Mouse (Mus musculus) hindbrain, embryonic 16.5 days (tissue): ENCODE data around the gene Otog. TPM values are rescaled to one million over a fixed set of nuclear protein-coding genes. Genes with fewer than 3 reads are reported as not detected.

Source experiments
- ATAC-seq: fragments of 200-750 bp; cut with Nextera tagmentation; 2 replicates; pipeline ENCODE4 v1.8.0; 2017; ENCODE audit warnings: moderate TSS enrichment, moderate library complexity
- H3K27ac ChIP-seq: fragments of 300-500 bp; sonication (generic); 2 replicates; pipeline ENCODE4 v1.5.1; 2014; ENCODE audit warnings: low read depth, mild to moderate bottlenecking, control low read depth, low read length, moderate library complexity
- H3K27me3 ChIP-seq: fragments of 300-500 bp; sonication (generic); replicated peaks from 2 replicates; pipeline ENCODE4 v1.6.1; 2014; ENCODE audit warnings: low read length; ENCODE audit not compliant: control insufficient read depth, insufficient read depth
- H3K36me3 ChIP-seq: fragments of 300-500 bp; sonication (generic); 2 replicates; pipeline ENCODE4 v1.6.1; 2014; ENCODE audit warnings: mild to moderate bottlenecking, low read length, moderate library complexity, mixed read lengths; ENCODE audit not compliant: control insufficient read depth, insufficient read depth
- H3K4me1 ChIP-seq: fragments of 300-500 bp; sonication (generic); 2 replicates; pipeline ENCODE4 v1.6.1; 2014; ENCODE audit warnings: low read depth, low read length; ENCODE audit not compliant: control insufficient read depth, insufficient read depth
- H3K4me2 ChIP-seq: fragments of 300-500 bp; sonication (generic); 2 replicates; pipeline ENCODE4 v1.6.1; 2014; ENCODE audit warnings: mild to moderate bottlenecking, low read length, control low read depth, moderate library complexity
- H3K4me3 ChIP-seq: fragments of 300-500 bp; sonication (generic); 2 replicates; pipeline ENCODE4 v1.5.1; 2014; ENCODE audit warnings: mild to moderate bottlenecking, low read length, control low read depth, moderate library complexity
- H3K9ac ChIP-seq: fragments of 300-500 bp; sonication (generic); 2 replicates; pipeline ENCODE4 v1.6.1; 2014; ENCODE audit warnings: low read depth, mild to moderate bottlenecking, control low read depth, low read length, moderate library complexity
- H3K9me3 ChIP-seq: fragments of 300-500 bp; sonication (generic); 2 replicates; pipeline ENCODE4 v1.6.1; 2014; ENCODE audit warnings: mild to moderate bottlenecking, low read length, moderate library complexity; ENCODE audit not compliant: control insufficient read depth
- WGBS: fragments of 180-500 bp; shearing (Covaris S2); extraction: QIAGEN DNeasy Blood & Tissue Kit; methylation state at CpG from one replicate; pipeline ENCODE4 v1.1.7; 2014; 5-methylcytosine and 5-hydroxymethylcytosine counted together
- polyA plus RNA-seq: library from polyadenylated mRNA; unstranded; fragments of >200 nt; fragmentation: Nextera tagmentation; extraction: Ambion mirVana; gene quantifications from 2 replicates; pipeline ENCODE4 v1.2.1, GENCODE M21; 2015

Gene Otog
- polyA plus RNA-seq, 1 experiment from 2014 or later, result 0.03 TPM

DNA sequence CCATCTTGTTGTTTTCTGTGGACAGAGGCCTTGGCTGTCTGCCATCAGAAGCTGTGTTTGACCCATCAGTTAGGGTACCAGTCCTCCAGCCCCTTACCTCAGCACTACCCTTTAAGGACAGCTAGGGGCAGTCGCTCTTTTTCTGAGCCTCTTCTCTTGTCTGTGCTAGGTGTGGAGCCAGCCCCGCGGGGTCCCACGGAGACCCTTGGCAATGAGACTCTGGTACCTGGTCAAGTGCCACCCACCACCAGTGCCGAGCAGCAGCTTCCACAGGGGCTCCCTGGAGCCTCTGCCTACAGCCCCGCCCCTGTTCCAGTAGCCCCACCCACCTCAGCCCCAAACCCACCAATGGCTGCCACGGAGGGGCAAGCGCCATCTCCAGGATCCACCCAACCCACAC lies 46.3 kb downstream of the Otog start:
- Histone ChIP-seq H3K27ac (no peak overlapping the region), H3K9ac (no peak overlapping the region), H3K36me3 (no peaks in the 10 kb centered on the region), H3K4me1 (peaks cover 2% of the 10 kb centered on the region), H3K9me3 (no peaks in the 10 kb centered on the region), H3K27me3 (no peaks in the 10 kb centered on the region), H3K4me2 (no peak overlapping the region), H3K4me3 (no peak overlapping the region)
- no peak for ATAC-seq
- 24% methylated on average over 8 of the region's 8 CpGs for WGBS

DNA sequence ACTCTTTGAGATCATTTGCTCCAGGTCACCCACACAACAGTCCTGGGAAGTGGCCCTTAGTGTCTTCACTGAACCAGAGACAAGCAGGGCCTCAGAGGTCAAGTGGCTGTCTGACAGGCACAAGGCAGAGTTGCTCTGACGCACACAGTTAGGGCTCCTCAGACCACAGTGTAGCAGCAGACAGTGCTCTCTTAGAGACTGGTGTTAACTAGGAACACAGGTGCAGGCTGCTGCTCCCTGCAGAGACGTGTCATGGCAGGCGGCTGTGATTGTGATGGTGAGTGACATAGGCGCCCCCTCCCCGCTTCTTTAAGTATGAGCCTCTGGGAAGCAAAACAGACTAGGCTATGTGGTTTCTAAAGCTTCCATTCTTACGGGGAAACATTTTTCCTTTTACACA lies 55.5 kb downstream of the Otog start:
- Histone ChIP-seq H3K4me2 (no peak overlapping the region), H3K27ac (no peak overlapping the region), H3K27me3 (no peaks in the 10 kb centered on the region), H3K36me3 (no peaks in the 10 kb centered on the region), H3K4me3 (no peak overlapping the region), H3K9me3 (no peaks in the 10 kb centered on the region), H3K9ac (no peak overlapping the region), H3K4me1 (no peaks in the 10 kb centered on the region)
- no peak for ATAC-seq
- 11% methylated on average over 6 of the region's 6 CpGs for WGBS

- Histone ChIP-seq H3K4me2 (no peak overlapping the region), H3K36me3 (no peaks in the 10 kb centered on the region), H3K9me3 (no peaks in the 10 kb centered on the region), H3K9ac (no peak overlapping the region), H3K4me1 (no peaks in the 10 kb centered on the region), H3K27me3 (0 out of 2 replicates have a peak, but pooled peaks cover 2% of the 10 kb centered on the region), H3K4me3 (no peak overlapping the region), H3K27ac (no peak overlapping the region)
- 87% methylated on average over 12 of the region's 12 CpGs for WGBS
- no peak for ATAC-seq
These were observed 60.3 kb downstream of the Otog start for GRCm38 (mm10) chr7:46301031-46301632.

DNA sequence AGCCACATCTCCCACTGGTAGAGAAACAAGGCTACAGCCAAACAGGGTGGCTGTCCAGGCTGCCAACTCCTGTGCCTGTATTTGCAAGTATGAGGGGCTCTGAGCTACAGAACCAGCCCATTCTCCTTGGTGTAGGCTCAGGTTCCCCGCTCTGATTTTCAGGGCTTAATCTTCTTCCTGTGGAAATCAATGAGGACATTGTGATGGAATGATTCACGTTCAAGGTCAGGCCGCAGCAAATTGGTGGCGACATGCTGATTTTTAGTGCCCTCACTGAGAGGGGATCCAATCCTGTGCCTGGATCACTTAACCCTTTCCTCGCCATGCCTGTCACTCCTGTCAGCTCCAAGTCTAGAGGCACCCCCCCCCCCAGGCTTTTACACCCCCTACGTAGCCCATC lies 72.7 kb downstream of the Otog start:
- Histone ChIP-seq H3K4me2 (no peak overlapping the region), H3K27ac (no peak overlapping the region), H3K9me3 (no peaks in the 10 kb centered on the region), H3K27me3 (no peaks in the 10 kb centered on the region; the same call in 1 of the 2 replicates), H3K9ac (no peak overlapping the region), H3K36me3 (no peaks in the 10 kb centered on the region), H3K4me1 (peaks cover 6% of the 10 kb centered on the region), H3K4me3 (no peak overlapping the region)
- 32% methylated on average over 6 of the region's 6 CpGs for WGBS
- ATAC-seq, result no peak

DNA sequence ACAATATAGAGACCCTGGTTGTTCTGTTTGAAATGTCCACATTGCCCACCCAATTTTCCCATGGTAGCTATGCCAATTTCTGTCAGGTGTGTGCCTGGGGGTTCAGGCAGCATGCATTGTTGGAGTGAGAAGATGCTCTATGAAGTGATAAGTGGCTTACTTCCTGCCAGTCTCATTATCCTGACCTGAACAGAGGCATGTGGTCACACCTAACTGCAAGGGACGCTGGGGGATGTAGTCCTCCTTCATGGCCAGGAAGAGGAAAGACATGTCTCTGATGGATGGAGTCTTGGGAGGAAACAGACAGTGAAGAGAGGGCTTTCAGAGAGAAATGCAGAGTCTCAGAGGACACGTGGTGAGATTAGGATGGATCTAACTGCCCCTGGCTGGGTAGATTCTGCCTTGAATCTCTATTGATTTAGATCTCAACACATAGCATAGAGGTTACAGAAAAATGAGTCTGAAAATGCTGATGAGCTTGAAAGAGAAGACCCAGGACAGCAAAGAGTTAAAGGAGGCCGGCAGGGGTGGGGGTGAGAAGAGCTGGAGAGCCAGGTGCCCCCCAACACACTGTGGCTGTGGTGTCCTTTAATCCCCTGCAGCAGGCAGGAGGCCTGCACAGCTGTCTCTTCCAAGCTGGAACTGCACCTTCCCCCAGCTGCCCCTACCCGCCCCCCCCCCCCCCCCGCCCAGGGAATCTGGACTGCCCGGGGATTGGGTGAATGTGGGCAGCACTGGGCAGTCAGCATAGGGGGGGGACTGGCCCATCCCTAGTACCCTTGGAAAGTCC lies 73.6 kb downstream of the Otog start:
- no peak overlapping the region for H3K4me2 ChIP-seq
- no peaks in the 10 kb centered on the region for H3K36me3 ChIP-seq
- no peak overlapping the region for H3K9ac ChIP-seq
- no peak overlapping the region for H3K4me3 ChIP-seq
- ATAC-seq, result peak; percentile 48; the same call in 1 of the 2 replicates
- peaks cover 6% of the 10 kb centered on the region for H3K4me1 ChIP-seq
- H3K27me3 ChIP-seq, result no peaks in the 10 kb centered on the region; the same call in 1 of the 2 replicates
- H3K9me3 ChIP-seq, result no peaks in the 10 kb centered on the region
- 30% methylated on average over 4 of the region's 6 CpGs for WGBS
- H3K27ac ChIP-seq, result no peak overlapping the region

- no peak overlapping the region for H3K9ac ChIP-seq
- no peaks in the 10 kb centered on the region; the same call in 1 of the 2 replicates for H3K27me3 ChIP-seq
- no peak overlapping the region for H3K4me2 ChIP-seq
- peaks cover 6% of the 10 kb centered on the region for H3K4me1 ChIP-seq
- no peaks in the 10 kb centered on the region for H3K9me3 ChIP-seq
- WGBS, result 58% methylated on average over 4 of the region's 4 CpGs
- ATAC-seq, result no peak
- no peaks in the 10 kb centered on the region for H3K36me3 ChIP-seq
- H3K27ac ChIP-seq, result no peak overlapping the region
- no peak overlapping the region for H3K4me3 ChIP-seq
These were observed 74.9 kb downstream of the Otog start for GRCm38 (mm10) chr7:46315692-46316091.

GRCm38 (mm10) chr7:46316948-46317347 lies 76.2 kb downstream of the Otog start:
- H3K27me3 ChIP-seq, result no peaks in the 10 kb centered on the region; the same call in 1 of the 2 replicates
- ATAC-seq, result peak; percentile 63; the same call in 1 of the 2 replicates

GRCm38 (mm10) chr7:46321242-46321641 lies 80.5 kb downstream of the Otog start:
- WGBS, result 87% methylated on average over 3 of the region's 3 CpGs
- Histone ChIP-seq H3K9me3 (no peaks in the 10 kb centered on the region), H3K27me3 (no peaks in the 10 kb centered on the region; the same call in 1 of the 2 replicates), H3K36me3 (no peaks in the 10 kb centered on the region), H3K4me1 (peaks cover 6% of the 10 kb centered on the region), H3K27ac (no peak overlapping the region), H3K9ac (no peak overlapping the region), H3K4me2 (no peak overlapping the region), H3K4me3 (no peak overlapping the region)
- ATAC-seq, result no peak

More at GRCm38 (mm10) chr7:46316948-46317347, 76.2 kb downstream of the Otog start:
- Histone ChIP-seq H3K27ac (no peak overlapping the region), H3K9ac (peak overlapping the region; percentile 22; the same call in 1 of the 2 replicates), H3K36me3 (no peaks in the 10 kb centered on the region), H3K4me3 (no peak overlapping the region), H3K4me2 (no peak overlapping the region), H3K9me3 (no peaks in the 10 kb centered on the region), H3K4me1 (peaks cover 6% of the 10 kb centered on the region)
- WGBS, result 20% methylated on average over 7 of the region's 7 CpGs

GRCm38 (mm10) chr7:46327896-46328295 lies 87.1 kb downstream of the Otog start:
- no peaks in the 10 kb centered on the region for H3K9me3 ChIP-seq
- no peak overlapping the region for H3K4me3 ChIP-seq
- WGBS, result 72% methylated on average over 4 of the region's 4 CpGs
- H3K4me1 ChIP-seq, result no peaks in the 10 kb centered on the region
- no peaks in the 10 kb centered on the region for H3K36me3 ChIP-seq
- H3K9ac ChIP-seq, result no peak overlapping the region
- no peak overlapping the region for H3K4me2 ChIP-seq
- no peaks in the 10 kb centered on the region for H3K27me3 ChIP-seq
- ATAC-seq, result no peak
- H3K27ac ChIP-seq, result no peak overlapping the region
